8 mouse cellular contexts compared by ENCODE assay signal in the genomic region with DNA sequence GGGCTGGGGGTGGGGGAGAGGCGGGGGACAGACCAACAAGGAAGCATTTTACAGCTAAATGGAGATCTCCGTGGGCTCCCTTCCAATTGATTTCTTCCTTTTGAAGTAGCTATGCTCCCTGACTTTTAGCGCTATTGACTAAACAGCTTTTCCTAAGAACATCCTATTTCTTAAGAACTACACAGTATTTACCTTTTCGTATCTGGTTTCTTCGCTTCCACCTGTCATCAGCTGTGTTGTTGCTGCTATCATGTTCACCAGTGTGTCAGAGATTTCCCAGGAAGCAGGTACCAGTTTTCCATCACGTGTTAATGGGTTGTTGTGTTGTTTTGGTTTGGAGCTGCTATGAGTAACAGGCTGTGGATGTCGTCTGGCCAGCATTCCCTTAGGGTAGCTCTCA. TPM values are rescaled to one million over a fixed set of nuclear protein-coding genes. Genes with fewer than 3 reads are reported as not detected.
A peak's percentile ranks its signal among the peaks of the same experiment; 100 is the strongest.
DNase-seq lines count a peak whose midpoint lies in the region; ATAC-seq lines count a peak whose summit lies in the region.

A gene (minus strand): TSS at position 260 of the 400 bp plus-strand sequence.

- no peaks in the 10 kb centered on the region for H3K27me3 ChIP-seq in embryonic facial prominence, embryonic 10.5 days (replicated peaks; ENCODE audit: low read depth, poor library complexity, severe bottlenecking)
- H3K27me3 ChIP-seq in hindbrain, embryonic 10.5 days (ENCODE audit: insufficient read depth, poor library complexity, severe bottlenecking): no peaks in the 10 kb centered on the region
- no peaks in the 10 kb centered on the region for H3K27me3 ChIP-seq in liver, embryonic 16.5 days (ENCODE audit: control insufficient read depth, insufficient read depth, low read depth, low read length)

- 43% methylated on average over 7 of the region's 7 CpGs for WGBS in embryonic facial prominence, embryonic 10.5 days
- WGBS in hindbrain, embryonic 10.5 days: 44% methylated on average over 7 of the region's 7 CpGs
- WGBS in liver, embryonic 16.5 days (ENCODE audit: insufficient replicate concordance): 45% methylated on average over 7 of the region's 7 CpGs

- H3K4me1 ChIP-seq in embryonic facial prominence, embryonic 10.5 days: peaks cover 53% of the 10 kb centered on the region
- H3K4me1 ChIP-seq in hindbrain, embryonic 10.5 days (replicated peaks): peaks cover 43% of the 10 kb centered on the region
- H3K4me1 ChIP-seq in liver, embryonic 16.5 days (ENCODE audit: control insufficient read depth, low read depth, low read length): peaks cover 31% of the 10 kb centered on the region

- peak within 1 kb of the TSS; percentile 99 for H3K4me3 ChIP-seq in embryonic facial prominence, embryonic 10.5 days
- peak within 1 kb of the TSS; percentile 99 for H3K4me3 ChIP-seq in hindbrain, embryonic 10.5 days
- H3K4me3 ChIP-seq in liver, embryonic 16.5 days (ENCODE audit: low read depth, low read length): peak within 1 kb of the TSS; percentile 91

- peak within 1 kb of the TSS; percentile 92 for H3K9ac ChIP-seq in liver, embryonic 16.5 days (ENCODE audit: low read depth, low read length)

- peak within 1 kb of the TSS; percentile 93 for H3K27ac ChIP-seq in embryonic facial prominence, embryonic 10.5 days (replicated peaks)
- peak within 1 kb of the TSS; percentile 92 for H3K27ac ChIP-seq in hindbrain, embryonic 10.5 days
- H3K27ac ChIP-seq in liver, embryonic 16.5 days (ENCODE audit: low read length): peak within 1 kb of the TSS; percentile 86

- no peak for ATAC-seq in liver, embryonic 16.5 days (ENCODE audit: low read depth)

- H3K9me3 ChIP-seq in embryonic facial prominence, embryonic 10.5 days: no peaks in the 10 kb centered on the region
- no peaks in the 10 kb centered on the region for H3K9me3 ChIP-seq in hindbrain, embryonic 10.5 days
- H3K9me3 ChIP-seq in liver, embryonic 16.5 days (replicated peaks; ENCODE audit: control insufficient read depth, low read length): no peaks in the 10 kb centered on the region

- H3K36me3 ChIP-seq in embryonic facial prominence, embryonic 10.5 days (replicated peaks): no peaks in the 10 kb centered on the region
- H3K36me3 ChIP-seq in hindbrain, embryonic 10.5 days: peaks cover 5% of the 10 kb centered on the region; the same call in 1 of the 2 replicates
- H3K36me3 ChIP-seq in liver, embryonic 16.5 days (ENCODE audit: control insufficient read depth, insufficient read depth): no peaks in the 10 kb centered on the region

- H3K4me2 ChIP-seq in liver, embryonic 16.5 days (ENCODE audit: low read depth, low read length): peak within 1 kb of the TSS; percentile 71

- DNase-seq in gastrocnemius, postnatal 10 days: no peak
- no peak for DNase-seq in gastrocnemius, postnatal 25 days
- DNase-seq in 3T3-L1 (ENCODE audit: low read depth, low spot score): peak; percentile 51
- no peak for DNase-seq in embryonic facial prominence, embryonic 10.5 days (ENCODE audit: low spot score)
- DNase-seq in hindbrain, embryonic 10.5 days (ENCODE audit: low spot score): no peak
- DNase-seq in ovary, postnatal 10 days (ENCODE audit: low spot score): no peak
- no peak for DNase-seq in embryo, embryonic 10 days (ENCODE audit: low spot score)

RNA-seq across cellular contexts. Expression of the gene that starts here (rescaled TPM):
- 10 to 100 TPM; 12.4 to 16.8 TPM for total RNA-seq in gastrocnemius, postnatal 10 days (2021)
- total RNA-seq in gastrocnemius, postnatal 25 days (2021): 10 to 100 TPM in 1 of 2 experiments, 1 to 10 TPM in 1; 9.5 to 10.3 TPM
- polyA plus RNA-seq in embryonic facial prominence, embryonic 10.5 days (2016; fragmentation: Nextera tagmentation; extraction: Ambion mirVana): 17.6 and 19.9 TPM in 2 replicates
- polyA plus RNA-seq in hindbrain, embryonic 10.5 days (2016; fragmentation: Nextera tagmentation; extraction: Ambion mirVana): 22.1 and 26.3 TPM in 2 replicates
- 9.9 and 14.3 TPM in 2 replicates for polyA plus RNA-seq in liver, embryonic 16.5 days (2015; fragmentation: Nextera tagmentation; extraction: Ambion mirVana)
